13 mouse cellular contexts compared by ENCODE assay signal in the genomic region with DNA sequence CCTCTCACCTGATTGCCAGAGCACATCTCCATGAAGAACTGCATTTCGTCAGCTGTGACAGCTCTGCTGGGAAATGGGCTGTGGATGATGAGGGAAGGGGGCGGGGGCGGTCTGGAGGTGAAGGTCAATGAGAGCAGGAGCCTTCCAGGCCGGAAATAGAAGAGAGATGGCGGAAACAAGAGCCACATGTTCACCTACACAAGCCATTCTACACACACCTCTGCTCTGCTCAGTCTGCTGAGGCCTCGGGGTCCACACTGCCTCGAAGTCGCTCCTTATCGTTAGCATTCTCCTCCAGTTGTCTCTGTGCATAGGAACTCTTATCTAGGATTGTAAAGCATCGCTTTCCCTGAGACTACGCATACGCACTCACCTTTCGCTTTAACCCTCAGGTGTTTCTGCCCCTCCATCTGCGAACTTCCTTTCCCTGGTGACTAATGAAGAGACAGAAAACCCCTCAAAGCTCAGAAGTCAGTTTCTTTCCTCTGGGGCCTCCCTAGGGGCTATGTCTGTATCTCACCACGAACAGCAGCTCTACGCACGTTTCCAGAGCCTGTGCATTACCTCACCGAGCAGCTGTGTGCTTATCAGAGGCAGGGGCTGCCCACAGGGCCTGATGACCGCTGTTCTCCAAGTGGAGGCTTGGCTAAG. TPM values are rescaled to one million over a fixed set of nuclear protein-coding genes. Genes with fewer than 3 reads are reported as not detected.
DNase-seq lines count a peak whose midpoint lies in the region; ATAC-seq lines count a peak whose summit lies in the region.
"Had no signal": no experiment of that assay in that cellular context is flagged by ENCODE, and none has a peak within 500 bp of the region (broad histone marks: within the 10 kb centered on the region; RNA-seq: fewer than 3 reads in every experiment).

No protein-coding gene starts in this region.

- peak overlapping the region; percentile 29 for H3K4me3 ChIP-seq in heart, embryonic 12.5 days
- no peak overlapping the region for H3K4me3 ChIP-seq in limb, embryonic 12.5 days (replicated peaks)
- H3K4me3 ChIP-seq: forebrain, embryonic 13.5 days; lung, embryonic 15.5 days; neural tube, embryonic 12.5 days had no signal

- peak overlapping the region; percentile 53 for H3K4me2 ChIP-seq in heart, embryonic 12.5 days
- H3K4me2 ChIP-seq in limb, embryonic 12.5 days, result no peak overlapping the region
- H3K4me2 ChIP-seq: forebrain, embryonic 13.5 days; lung, embryonic 15.5 days; neural tube, embryonic 12.5 days had no signal

- peaks cover 5% of the 10 kb centered on the region for H3K9me3 ChIP-seq in heart, embryonic 12.5 days (replicated peaks)
- peaks cover 6% of the 10 kb centered on the region; the same call in 1 of the 2 replicates for H3K9me3 ChIP-seq in limb, embryonic 12.5 days
- H3K9me3 ChIP-seq: forebrain, embryonic 13.5 days; lung, embryonic 15.5 days had no signal

- no peaks in the 10 kb centered on the region for H3K36me3 ChIP-seq in heart, embryonic 12.5 days
- no peaks in the 10 kb centered on the region for H3K36me3 ChIP-seq in limb, embryonic 12.5 days
- H3K36me3 ChIP-seq: lung, embryonic 15.5 days; neural tube, embryonic 12.5 days had no signal

- intact Hi-C loops in heart, postnatal 36 days (cut with DNase I), result loop anchor here (5.0 kb wide), 1 partner anchor 91 kb away; no protein-coding TSS in a partner anchor

- ATAC-seq in heart, embryonic 12.5 days (ENCODE audit: insufficient number of reproducible peaks, low FRiP score), result peak; percentile 87
- ATAC-seq in limb, embryonic 12.5 days (ENCODE audit: insufficient number of reproducible peaks, insufficient read depth, low FRiP score, low TSS enrichment, low read depth), result 0 out of 2 replicates have a peak, but pooled peaks have one; percentile 9
- no peak for ATAC-seq in cerebellum, adult (ENCODE audit: insufficient number of reproducible peaks, low FRiP score, low TSS enrichment)
- ATAC-seq: CD4-positive, CD25-positive, alpha-beta regulatory T cell, adult 4 months; inflammation-experienced regulatory T-cells, adult 6 months had no signal

- no peaks in the 10 kb centered on the region for H3K27me3 ChIP-seq in heart, embryonic 12.5 days (replicated peaks)
- no peaks in the 10 kb centered on the region for H3K27me3 ChIP-seq in limb, embryonic 12.5 days
- H3K27me3 ChIP-seq: forebrain, embryonic 13.5 days; lung, embryonic 15.5 days; neural tube, embryonic 12.5 days had no signal

- WGBS in heart, embryonic 12.5 days, result 24% methylated on average over 19 of the region's 19 CpGs
- WGBS in limb, embryonic 12.5 days, result 50% methylated on average over 19 of the region's 19 CpGs

- DNase-seq in heart, postnatal 36 days, result no peak
- DNase-seq in A20 (ENCODE audit: low read depth, low spot score) (peak; percentile 29), MN1 (ENCODE audit: low spot score) (no peak)
- DNase-seq in c-Kit-negative CD71-positive TER-119-positive erythroid progenitor cells, embryonic 14.5 days (ENCODE audit: low read depth, low spot score), result peak; percentile 53
- no peak for DNase-seq in thymus, postnatal 10 days (ENCODE audit: low spot score in 2 of 2)

- H3K9ac ChIP-seq in heart, embryonic 12.5 days, result peak overlapping the region; percentile 57; the same call in 1 of the 2 replicates
- no peak overlapping the region for H3K9ac ChIP-seq in limb, embryonic 12.5 days (replicated peaks)
- H3K9ac ChIP-seq: forebrain, embryonic 13.5 days; lung, embryonic 15.5 days; neural tube, embryonic 12.5 days had no signal

- peak overlapping the region; percentile 85 for H3K27ac ChIP-seq in heart, embryonic 12.5 days (ENCODE audit: poor library complexity, severe bottlenecking)
- peak overlapping the region; percentile 54; the same call in 1 of the 2 replicates for H3K27ac ChIP-seq in limb, embryonic 12.5 days
- H3K27ac ChIP-seq: forebrain, embryonic 13.5 days; lung, embryonic 15.5 days; neural tube, embryonic 12.5 days had no signal

- H3K4me1 ChIP-seq in heart, embryonic 12.5 days (replicated peaks), result peaks cover 35% of the 10 kb centered on the region
- peaks cover 7% of the 10 kb centered on the region for H3K4me1 ChIP-seq in limb, embryonic 12.5 days (replicated peaks)
- H3K4me1 ChIP-seq: forebrain, embryonic 13.5 days; lung, embryonic 15.5 days; neural tube, embryonic 12.5 days had no signal

RNA-seq across cellular contexts. Expression of a gene that starts 53.0 kb away (rescaled TPM):
- polyA plus RNA-seq in heart, embryonic 12.5 days (2016; fragmentation: Nextera tagmentation; extraction: Ambion mirVana), result 13.7 and 14.3 TPM in 2 replicates
- 10 to 100 TPM; 17.5 to 21.8 TPM for total RNA-seq in heart, postnatal 36 days (2021)
- polyA plus RNA-seq in limb, embryonic 12.5 days (2016; fragmentation: Nextera tagmentation; extraction: Ambion mirVana), result 27.1 and 30.6 TPM in 2 replicates

Comparison
In these comparisons a context has a peak if more than half of its experiments do, and no peak if none do; other contexts are left out.
1. DNase-seq: peak in A20 (single experiment) and c-Kit-negative CD71-positive TER-119-positive erythroid progenitor cells, embryonic 14.5 days (single experiment); none in heart, postnatal 36 days (0 of 2), thymus, postnatal 10 days (0 of 2) and MN1 (single experiment).